Mouse (Mus musculus): ENCODE data around the gene Rab32.
"Not testable (repeated sequence)": the region's sequence is repeated elsewhere in the genome, so short reads cannot be mapped to it uniquely, and the experiment has no call there.

Gene Rab32

DNA sequence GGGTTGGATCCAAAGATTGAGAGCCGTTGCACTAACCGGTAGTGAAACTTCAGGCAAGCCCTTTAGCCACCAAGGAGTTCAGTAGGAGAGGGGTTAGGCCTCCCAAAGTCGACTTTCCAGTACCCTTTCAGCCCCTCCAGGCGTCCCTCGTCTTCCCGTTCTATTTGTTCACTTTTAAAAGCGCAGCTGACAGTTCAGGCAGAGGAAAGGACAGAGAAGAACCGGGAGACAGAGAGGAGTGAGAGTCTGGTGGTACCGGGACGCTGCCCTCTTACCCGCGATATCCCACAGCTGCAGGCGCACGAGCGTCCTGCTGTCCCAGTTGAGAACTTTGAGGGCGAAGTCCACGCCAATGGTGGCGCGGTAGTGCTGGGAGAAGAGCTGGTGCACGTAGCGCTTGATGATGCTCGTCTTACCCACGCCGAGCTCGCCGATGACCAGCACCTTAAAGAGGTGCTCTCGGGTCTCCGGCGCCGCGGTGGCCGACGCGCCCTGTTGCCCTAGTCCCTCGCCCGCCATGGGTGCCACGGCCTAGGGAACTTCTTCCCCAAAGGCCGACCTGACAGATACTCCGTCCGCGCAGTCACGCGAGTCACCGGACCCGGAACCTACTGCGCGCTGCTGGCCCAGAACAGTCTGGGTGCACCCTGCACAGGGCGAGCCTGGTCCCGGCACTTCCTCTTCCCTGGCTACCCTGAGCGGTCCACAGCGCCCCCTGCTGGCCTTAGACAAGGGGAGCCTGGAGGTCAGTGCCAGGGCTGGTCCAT is at the start of gene Rab32:
TSS of gene Rab32 (minus strand) at position 696 of the 767 bp plus-strand sequence.
- DNase-seq (ENCODE audit: low spot score in 2 of 2) = peak; percentile 71 to 82

DNA sequence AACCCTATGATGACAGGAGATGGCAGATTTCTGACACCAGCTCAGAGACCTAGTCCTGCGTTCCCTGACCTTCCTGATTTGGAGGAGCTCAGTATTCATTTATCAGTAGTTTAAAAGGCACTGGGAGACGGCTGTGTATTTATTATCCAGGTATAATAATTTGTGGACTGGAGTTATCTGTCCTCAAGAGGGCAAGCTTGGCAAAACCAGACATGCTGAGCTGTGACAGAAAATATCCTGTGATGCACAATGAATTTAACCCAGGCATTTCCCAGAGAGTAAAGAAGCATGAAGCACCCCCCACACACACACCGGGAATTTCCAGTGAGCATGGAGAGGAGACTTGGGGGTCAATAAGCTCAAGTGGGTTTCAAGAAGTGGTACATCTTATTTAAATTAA is 42.7 kb upstream of the Rab32 start:
- DNase-seq (ENCODE audit: low spot score in 2 of 2) = no peak

DNA sequence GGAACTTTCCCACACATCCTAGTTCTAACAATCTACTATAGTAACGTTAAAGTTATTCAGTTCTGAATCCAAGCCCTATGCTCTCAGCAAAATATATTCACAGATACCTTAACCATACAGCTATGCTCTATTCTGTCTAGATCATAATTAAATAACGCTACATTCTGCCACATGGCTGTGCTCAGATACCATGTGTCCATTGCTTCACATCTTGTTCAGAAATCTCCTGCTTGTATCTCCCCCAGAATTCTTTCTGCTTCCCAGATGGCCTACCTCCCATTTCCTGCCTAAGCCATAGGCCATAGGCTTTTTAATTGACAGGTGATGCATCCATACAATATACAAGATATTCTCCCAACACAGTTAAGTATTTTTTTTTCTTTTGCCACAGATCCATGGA is 39.4 kb upstream of the Rab32 start:
- not testable (repeated sequence) for DNase-seq (ENCODE audit: low spot score in 2 of 2)

DNA sequence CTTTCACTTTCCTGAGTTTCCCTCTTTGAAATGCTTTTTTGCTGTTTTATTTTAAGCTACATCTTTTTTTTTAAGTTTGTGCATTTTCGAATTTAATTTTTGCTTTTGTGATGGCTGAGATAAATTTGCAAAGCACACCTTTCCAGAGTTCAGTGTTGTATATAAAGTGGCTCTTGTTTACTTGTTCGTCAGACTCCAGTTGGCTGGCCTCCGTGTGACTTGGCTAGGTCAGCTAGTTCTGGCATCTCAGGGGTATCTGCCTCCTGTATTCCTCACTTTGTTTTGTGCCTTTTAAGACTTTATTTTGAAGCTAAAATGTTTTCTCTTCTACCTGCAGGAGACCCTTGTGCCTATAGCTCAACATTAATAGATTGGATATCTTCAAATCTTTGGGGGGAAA is 22.7 kb upstream of the Rab32 start:
- no peak for DNase-seq (ENCODE audit: low spot score in 2 of 2)

DNA sequence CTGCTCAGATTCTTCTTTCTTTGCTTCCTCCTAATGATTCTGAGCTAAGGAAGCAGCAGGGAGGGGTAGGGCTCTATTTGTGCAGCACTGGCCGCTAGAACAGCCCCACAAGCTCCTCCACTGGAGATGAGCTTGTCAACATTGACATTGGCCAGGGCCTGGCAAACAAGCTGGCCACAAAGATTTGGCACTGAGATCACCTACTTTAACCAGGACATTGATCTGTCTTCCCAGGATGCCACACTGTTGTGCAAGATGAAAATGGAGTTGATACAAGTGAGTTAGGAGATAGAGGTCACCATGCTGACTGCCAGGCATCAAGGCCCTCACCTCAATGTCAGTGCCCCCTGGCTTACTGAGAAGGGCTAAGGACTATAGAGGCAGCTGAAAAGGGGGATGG is 21.8 kb upstream of the Rab32 start:
- DNase-seq (ENCODE audit: low spot score in 2 of 2) = no peak

DNA sequence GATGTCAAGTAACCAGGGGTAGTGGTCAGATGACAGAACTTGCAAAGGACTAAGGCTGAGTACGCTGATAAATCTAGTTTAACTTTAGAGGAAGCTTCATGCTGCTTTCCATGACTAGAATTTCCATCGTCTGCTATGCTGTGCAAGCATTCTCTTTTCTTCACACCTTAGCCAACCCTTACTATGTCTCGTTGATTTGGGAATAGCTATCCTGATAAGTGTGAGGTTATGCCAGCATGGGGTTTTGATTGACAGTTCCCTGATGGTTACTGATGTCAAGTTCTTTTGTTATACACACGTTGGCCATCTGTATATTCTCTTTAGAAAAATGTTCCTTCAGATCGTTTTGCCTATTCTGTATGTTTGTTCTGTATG is 259 bp upstream of the Rab32 start:
- DNase-seq (ENCODE audit: low spot score in 2 of 2) = no peak

DNA sequence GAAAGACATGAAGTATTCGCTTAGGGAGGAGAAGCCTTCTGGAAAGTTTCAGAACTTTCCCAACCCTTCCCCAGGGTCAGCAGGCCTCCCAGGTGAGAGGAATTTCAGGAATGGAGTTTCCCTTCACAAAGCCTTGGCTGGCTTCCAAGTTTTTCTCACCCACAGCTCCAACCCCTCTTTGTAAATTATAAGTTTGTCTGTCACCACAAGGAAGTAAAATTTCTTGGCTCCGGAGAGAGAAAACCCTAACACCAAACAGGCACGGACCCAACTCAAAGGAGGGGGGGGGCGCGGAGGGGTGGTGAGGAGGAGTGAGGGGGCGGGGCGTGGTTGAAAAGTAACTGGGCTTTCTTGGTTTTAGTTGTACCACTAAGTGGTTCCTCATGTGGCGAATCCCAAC is 980 bp downstream of the Rab32 start:
- DNase-seq (ENCODE audit: low spot score in 2 of 2) = no peak

DNA sequence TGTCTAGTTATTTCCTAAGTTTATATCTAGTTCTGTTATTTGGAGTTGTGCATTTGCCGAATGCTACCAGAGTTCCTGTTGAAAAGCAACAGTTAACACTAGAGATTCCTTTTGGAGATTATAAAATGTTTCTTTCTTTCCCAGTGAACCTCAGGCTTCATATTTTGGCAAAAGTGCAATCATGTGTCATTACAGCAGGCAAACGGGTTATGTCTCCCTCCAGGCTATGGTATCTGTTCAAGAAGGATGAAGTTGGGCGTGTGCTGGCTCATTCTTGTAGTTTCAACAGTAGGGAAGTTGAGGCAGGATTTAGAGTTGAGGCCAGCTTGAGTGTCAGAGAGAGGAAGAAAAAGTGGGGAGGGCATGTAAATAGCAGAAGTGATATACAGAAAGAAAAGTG is 2.4 kb downstream of the Rab32 start:
- DNase-seq (ENCODE audit: low spot score in 2 of 2) = no peak

DNA sequence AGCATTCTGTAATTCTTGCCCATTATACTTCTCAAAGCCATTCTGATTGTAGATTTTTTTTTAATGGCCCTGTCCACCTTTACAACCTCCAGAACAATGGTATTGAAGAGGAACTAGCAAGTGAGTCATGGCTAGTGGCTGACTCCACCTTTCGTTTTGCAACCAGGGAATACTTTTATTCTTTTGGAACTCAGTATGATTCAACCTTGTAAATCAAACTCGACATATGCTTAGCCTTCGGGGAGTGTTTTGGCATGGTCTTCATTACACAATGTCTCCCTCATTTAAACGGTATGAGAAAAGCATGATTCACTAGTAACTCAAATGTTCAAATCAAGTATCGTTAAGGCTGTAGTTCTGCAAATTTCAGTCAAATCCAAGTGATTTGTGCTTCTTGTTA is 2.8 kb downstream of the Rab32 start:
- no peak for DNase-seq (ENCODE audit: low spot score in 2 of 2)

DNA sequence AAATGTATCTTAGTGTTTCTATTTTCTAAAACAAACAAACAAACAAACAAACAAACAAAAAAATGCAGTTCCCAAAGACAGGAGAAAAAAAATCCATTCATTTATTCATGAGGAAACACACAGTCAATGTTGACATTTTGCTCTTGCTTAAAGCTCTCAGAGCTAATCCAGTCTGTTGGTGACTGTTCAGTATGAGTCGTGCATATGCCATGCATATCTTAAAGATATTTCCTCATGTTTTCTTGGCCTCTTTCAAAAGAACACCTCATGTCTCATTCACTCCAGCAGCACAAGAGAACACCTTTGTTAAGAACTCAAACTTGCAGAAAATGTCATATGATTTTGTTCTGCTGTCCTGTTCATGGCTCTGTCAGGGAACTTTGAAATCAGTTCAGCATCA is 7.9 kb downstream of the Rab32 start:
- DNase-seq (ENCODE audit: low spot score in 2 of 2) = no peak

DNA sequence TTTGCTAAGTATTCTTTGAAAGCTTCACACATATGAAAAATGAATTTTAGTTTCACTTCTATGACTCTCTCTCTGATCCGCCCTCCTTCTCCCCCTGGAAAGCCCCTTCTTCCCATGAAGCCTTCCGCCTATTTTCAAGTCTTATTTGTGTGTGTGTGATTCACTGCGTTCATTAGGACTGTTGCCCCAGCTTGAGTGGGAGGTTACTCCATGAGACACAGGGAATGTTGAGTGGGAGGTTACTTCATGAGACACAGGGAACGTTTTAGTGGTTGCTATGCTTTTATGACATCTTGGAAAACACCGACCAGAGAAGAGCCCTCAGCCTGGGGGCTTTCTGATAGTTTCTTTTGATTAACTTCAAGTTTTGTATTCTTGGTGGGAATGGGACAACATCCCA is 11.4 kb downstream of the Rab32 start:
- no peak for DNase-seq (ENCODE audit: low spot score in 2 of 2)

DNA sequence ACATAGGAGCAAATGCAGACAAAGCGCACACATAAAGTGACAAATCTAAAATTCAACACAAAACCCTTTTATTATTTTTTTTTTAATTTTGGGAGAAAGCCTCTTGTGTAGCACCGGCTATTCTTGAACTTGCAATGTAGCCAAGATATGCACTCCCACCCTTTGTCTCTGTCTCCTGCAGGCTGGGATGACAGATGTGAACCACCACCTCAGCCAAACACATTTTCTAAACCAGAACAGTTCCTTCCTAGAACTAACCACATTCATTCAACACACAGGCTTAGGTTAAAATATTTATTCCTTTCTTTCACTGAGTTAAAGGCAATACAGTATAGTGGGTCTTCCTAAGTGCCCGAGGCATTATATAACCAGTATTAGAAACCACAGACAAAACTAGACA is 13.1 kb downstream of the Rab32 start:
- DNase-seq (ENCODE audit: low spot score in 2 of 2) = no peak
